8 mouse cellular contexts compared by ENCODE assay signal in the genomic region with DNA sequence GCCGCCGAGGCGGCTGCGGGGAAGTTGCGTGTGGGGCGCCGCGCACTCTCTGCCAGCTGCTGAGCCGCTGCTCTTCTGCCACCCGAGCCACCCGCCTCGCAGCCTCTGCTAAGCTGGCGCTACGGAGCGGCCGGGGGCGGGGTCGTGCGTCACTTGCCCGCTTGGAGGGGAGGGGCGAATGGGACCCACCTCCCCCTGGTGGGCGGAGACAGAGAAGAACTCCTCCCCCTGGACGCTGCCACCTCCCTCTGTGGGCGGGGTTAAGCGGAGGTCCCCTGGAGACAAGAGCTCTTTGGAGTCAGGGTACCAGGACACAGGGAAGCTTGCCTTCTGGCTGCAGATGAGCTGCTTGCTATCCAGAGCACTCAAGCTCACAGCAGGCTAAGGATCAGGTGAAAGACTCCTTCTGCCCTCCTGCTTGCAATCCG. TPM values are rescaled to one million over a fixed set of nuclear protein-coding genes. Genes with fewer than 3 reads are reported as not detected.
DNase-seq lines count a peak whose midpoint lies in the region; ATAC-seq and TF ChIP-seq lines count a peak whose summit lies in the region.

A gene (minus strand): TSS at position 151 of the 428 bp plus-strand sequence.

- TF ChIP-seq POLR2A in testis, adult 2 months (IDR thresholded peaks at IDR 0.05; ENCODE audit: control insufficient read depth, low read depth, low read length) = no peak; the same call in 1 of the 2 replicates

- TF ChIP-seq CTCF in liver, postnatal 0 days (IDR thresholded peaks at IDR 0.05; ENCODE audit: low read depth) = no peak
- TF ChIP-seq CTCF in testis, adult 2 months (IDR thresholded peaks at IDR 0.05; ENCODE audit: control insufficient read depth, insufficient read depth, insufficient replicate concordance, low read depth, low read length) = no peak

- peak within 1 kb of the TSS; percentile 82 for H3K9ac ChIP-seq in forebrain, embryonic 15.5 days (replicated peaks)
- H3K9ac ChIP-seq in liver, postnatal 0 days (replicated peaks) = peak within 1 kb of the TSS; percentile 38
- peak within 1 kb of the TSS; percentile 86 for H3K9ac ChIP-seq in neural tube, embryonic 14.5 days (replicated peaks; ENCODE audit: low read depth, low read length)

- WGBS in forebrain, embryonic 15.5 days = under 1% methylated on average over 21 of the region's 26 CpGs
- WGBS in large intestine, adult 2 months = 0% methylated on average over 26 of the region's 26 CpGs
- 0% methylated on average over 24 of the region's 26 CpGs for WGBS in liver, postnatal 0 days (ENCODE audit: insufficient replicate concordance)
- 0% methylated on average over 22 of the region's 26 CpGs for WGBS in neural tube, embryonic 14.5 days

- H3K36me3 ChIP-seq in forebrain, embryonic 15.5 days = no peaks in the 10 kb centered on the region
- no peaks in the 10 kb centered on the region for H3K36me3 ChIP-seq in liver, postnatal 0 days (replicated peaks; ENCODE audit: insufficient read depth, low read length)
- no peaks in the 10 kb centered on the region for H3K36me3 ChIP-seq in neural tube, embryonic 14.5 days (ENCODE audit: control insufficient read depth, insufficient read depth, low read length)
- no peaks in the 10 kb centered on the region for H3K36me3 ChIP-seq in testis, adult 2 months (ENCODE audit: control insufficient read depth, insufficient read depth, low read length)

- peak within 1 kb of the TSS; percentile 78 for H3K27ac ChIP-seq in forebrain, embryonic 15.5 days (replicated peaks)
- H3K27ac ChIP-seq in liver, postnatal 0 days (ENCODE audit: low read depth) = 0 out of 2 replicates have a peak within 1 kb of the TSS, but pooled peaks have one; percentile 39
- peak within 1 kb of the TSS; percentile 84 for H3K27ac ChIP-seq in neural tube, embryonic 14.5 days (ENCODE audit: low read depth, low read length)
- no peak within 1 kb of the TSS for H3K27ac ChIP-seq in testis, adult 2 months (ENCODE audit: control insufficient read depth, insufficient read depth, low read depth, low read length)

- no peaks in the 10 kb centered on the region for H3K27me3 ChIP-seq in forebrain, embryonic 15.5 days
- H3K27me3 ChIP-seq in liver, postnatal 0 days (ENCODE audit: insufficient read depth, low read length) = peaks cover 39% of the 10 kb centered on the region
- no peaks in the 10 kb centered on the region for H3K27me3 ChIP-seq in neural tube, embryonic 14.5 days (ENCODE audit: control insufficient read depth, insufficient read depth, low read length)
- no peaks in the 10 kb centered on the region for H3K27me3 ChIP-seq in testis, adult 2 months (ENCODE audit: control insufficient read depth, insufficient read depth, low read length)

- no peaks in the 10 kb centered on the region for H3K9me3 ChIP-seq in forebrain, embryonic 15.5 days
- H3K9me3 ChIP-seq in liver, postnatal 0 days (ENCODE audit: low read length) = no peaks in the 10 kb centered on the region
- H3K9me3 ChIP-seq in neural tube, embryonic 14.5 days (ENCODE audit: control insufficient read depth, low read length) = no peaks in the 10 kb centered on the region

- H3K4me1 ChIP-seq in forebrain, embryonic 15.5 days = peaks cover 18% of the 10 kb centered on the region
- H3K4me1 ChIP-seq in liver, postnatal 0 days (ENCODE audit: insufficient read depth) = peaks cover 8% of the 10 kb centered on the region
- H3K4me1 ChIP-seq in neural tube, embryonic 14.5 days (ENCODE audit: control insufficient read depth, insufficient read depth, low read length) = peaks cover 17% of the 10 kb centered on the region; the same call in 1 of the 2 replicates
- H3K4me1 ChIP-seq in testis, adult 2 months (ENCODE audit: control insufficient read depth, insufficient read depth, low read length) = peaks cover 6% of the 10 kb centered on the region

- no peak for TF ChIP-seq EP300 in liver, postnatal 0 days (IDR thresholded peaks at IDR 0.05; ENCODE audit: low read depth)

- intact Hi-C loops in heart, postnatal 14 days (cut with DNase I) = loop anchor here (10.0 kb wide), 1 partner anchor 388 kb away; no protein-coding TSS in a partner anchor

- peak within 1 kb of the TSS; percentile 93 for H3K4me3 ChIP-seq in forebrain, embryonic 15.5 days
- peak within 1 kb of the TSS; percentile 61 for H3K4me3 ChIP-seq in liver, postnatal 0 days (ENCODE audit: low read depth, low read length)
- H3K4me3 ChIP-seq in neural tube, embryonic 14.5 days (ENCODE audit: low read depth, low read length) = peak within 1 kb of the TSS; percentile 84
- H3K4me3 ChIP-seq in testis, adult 2 months (ENCODE audit: control insufficient read depth, low read depth, low read length) = peak within 1 kb of the TSS; percentile 89

- ATAC-seq in forebrain, embryonic 15.5 days (replicated peaks) = peak; percentile 98
- peak; percentile 88 for ATAC-seq in liver, postnatal 0 days
- peak; percentile 97 for ATAC-seq in neural tube, embryonic 14.5 days (ENCODE audit: low read depth)

- peak; percentile 91 for DNase-seq in ES-CJ7 (ENCODE audit: low read depth, low spot score)
- peak; percentile 89 for DNase-seq in cerebellum, adult 11 months
- DNase-seq in heart, postnatal 14 days = peak; percentile 85 to 86
- peak; percentile 84 for DNase-seq in large intestine, adult 2 months (ENCODE audit: low read depth, low spot score)
- DNase-seq in liver, postnatal 0 days = peak; percentile 83

- peak within 1 kb of the TSS; percentile 98 for H3K4me2 ChIP-seq in forebrain, embryonic 15.5 days (replicated peaks)
- H3K4me2 ChIP-seq in liver, postnatal 0 days (ENCODE audit: low read depth, low read length) = peak within 1 kb of the TSS; percentile 86
- peak within 1 kb of the TSS; percentile 89 for H3K4me2 ChIP-seq in neural tube, embryonic 14.5 days (ENCODE audit: low read depth, low read length)

RNA-seq across cellular contexts. Expression of the gene that starts here (rescaled TPM):
- polyA plus RNA-seq in forebrain, embryonic 15.5 days (2015; fragmentation: Nextera tagmentation; extraction: Ambion mirVana) = 2.3 and 2.8 TPM in 2 replicates
- 1 to 10 TPM; 1.9 to 2.3 TPM for total RNA-seq in heart, postnatal 14 days (2021)
- polyA plus RNA-seq in large intestine, adult 2 months (2012; rRNA removed) = 0.99 and 1.2 TPM in 2 replicates
- 0.06 and 0.08 TPM in 2 replicates for polyA plus RNA-seq in liver, postnatal 0 days (2015; fragmentation: Nextera tagmentation; extraction: Ambion mirVana)
- 7.7 and 8.8 TPM in 2 replicates for polyA plus RNA-seq in neural tube, embryonic 14.5 days (2014; fragmentation: Nextera tagmentation; extraction: Ambion mirVana)
- 0.14 and 0.19 TPM in 2 replicates for polyA plus RNA-seq in testis, adult 2 months (2012; rRNA removed)

Comparison
In these comparisons a context has a peak if more than half of its experiments do, and no peak if none do; other contexts are left out.
1. Peak in DNase-seq, ATAC-seq, H3K4me3 ChIP-seq, H3K27ac ChIP-seq, H3K9ac ChIP-seq and H3K4me2 ChIP-seq in liver, postnatal 0 days; RNA of the gene not detected or under 1 TPM.